Mouse (Mus musculus) cerebellum, adult 9-10 months (tissue): Measurements from ENCODE around the gene Rpl7l1.

Source experiments
- DNase-seq: peaks from one replicate; pipeline ENCODE4 v3.0.0; 2022

Rpl7l1 gene

DNA sequence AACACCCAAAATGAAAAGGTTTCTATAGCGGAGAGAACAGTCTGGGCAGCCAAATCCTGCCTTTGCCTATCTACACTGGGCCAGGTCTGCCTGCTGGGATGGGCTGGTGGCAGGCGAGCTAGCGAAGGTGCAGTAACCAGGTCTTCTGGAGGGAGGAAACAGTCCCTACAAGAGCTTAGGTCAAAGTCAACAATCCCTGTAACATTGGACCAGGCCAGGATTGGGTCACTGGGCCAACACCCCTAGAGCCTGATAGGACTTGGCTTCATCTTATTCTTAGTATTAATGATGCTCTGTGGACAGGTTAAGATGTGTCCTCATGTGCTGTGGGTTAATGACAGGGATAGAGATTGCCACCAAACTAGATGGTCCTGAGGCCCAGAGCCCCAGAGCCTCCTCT lies 48.4 kb downstream of the Rpl7l1 start:
- DNase-seq = no peak

DNA sequence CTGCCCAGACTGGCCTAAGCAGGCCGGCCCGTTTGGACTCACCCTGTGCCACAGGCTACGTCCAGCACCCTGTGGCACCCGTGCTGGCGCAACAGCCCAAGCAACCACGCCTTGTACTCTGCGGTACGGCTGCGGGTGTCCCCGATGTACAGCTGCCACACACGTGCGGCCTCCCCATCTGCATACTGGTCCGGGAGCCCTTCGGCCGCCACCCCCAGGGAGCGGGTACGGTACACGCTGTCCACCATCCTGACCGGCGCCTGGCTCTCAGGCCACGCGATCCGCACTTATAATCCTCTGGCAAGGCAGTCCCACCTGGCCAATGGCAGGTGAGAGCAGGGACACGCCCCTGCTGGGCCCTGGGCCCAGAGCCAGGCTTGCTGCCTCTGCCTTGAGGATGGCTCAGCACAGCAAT lies 53.6 kb downstream of the Rpl7l1 start, which contains the start of gene Gnmt:
Gnmt (minus strand) TSS at position 265 of the 415 bp plus-strand sequence.
- peak; percentile 92 for DNase-seq

DNA sequence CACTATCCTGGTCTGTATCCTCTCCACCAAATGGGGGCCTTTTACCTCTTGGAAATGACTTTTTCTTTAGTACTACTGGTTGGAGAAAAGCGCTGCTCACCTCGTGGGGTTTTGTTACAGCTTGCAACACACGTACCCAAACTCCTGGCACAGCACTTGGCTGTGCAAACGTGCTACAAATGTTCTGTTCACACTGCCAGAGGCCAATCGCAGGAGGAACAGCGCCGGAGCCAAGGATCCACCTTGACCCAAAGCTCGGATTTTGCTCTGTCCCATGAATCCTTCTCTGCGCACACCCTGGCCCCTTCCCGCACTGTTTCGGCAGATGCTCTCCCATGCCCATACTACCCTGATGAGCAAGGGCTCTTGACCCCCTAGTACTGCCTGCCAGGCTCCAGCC lies 54.0 kb downstream of the Rpl7l1 start:
- DNase-seq = peak; percentile 37

DNA sequence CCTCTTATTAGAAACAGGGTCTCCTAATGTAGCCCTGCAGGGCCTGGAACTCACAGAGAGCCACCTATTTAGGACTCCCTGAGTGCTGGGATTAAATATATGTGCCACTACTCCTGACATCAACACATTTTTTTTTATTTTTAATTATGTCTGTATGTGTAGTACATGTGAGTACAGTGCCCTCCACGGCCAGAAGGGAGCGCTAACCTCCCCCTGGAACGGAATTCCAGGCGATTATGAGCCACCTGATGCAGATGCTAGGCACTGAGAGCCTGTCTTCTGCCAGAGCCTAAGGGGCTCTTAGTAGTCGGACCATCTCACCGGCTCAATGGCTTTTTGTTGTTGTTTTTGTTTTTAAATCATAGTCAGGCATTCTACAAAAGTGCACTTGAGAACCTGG lies 54.5 kb downstream of the Rpl7l1 start:
- peak; percentile 63 for DNase-seq

- DNase-seq = peak; percentile 41
These were observed 55.2 kb downstream of the Rpl7l1 start for GRCm38 (mm10) chr17:46727271-46727670.

DNA sequence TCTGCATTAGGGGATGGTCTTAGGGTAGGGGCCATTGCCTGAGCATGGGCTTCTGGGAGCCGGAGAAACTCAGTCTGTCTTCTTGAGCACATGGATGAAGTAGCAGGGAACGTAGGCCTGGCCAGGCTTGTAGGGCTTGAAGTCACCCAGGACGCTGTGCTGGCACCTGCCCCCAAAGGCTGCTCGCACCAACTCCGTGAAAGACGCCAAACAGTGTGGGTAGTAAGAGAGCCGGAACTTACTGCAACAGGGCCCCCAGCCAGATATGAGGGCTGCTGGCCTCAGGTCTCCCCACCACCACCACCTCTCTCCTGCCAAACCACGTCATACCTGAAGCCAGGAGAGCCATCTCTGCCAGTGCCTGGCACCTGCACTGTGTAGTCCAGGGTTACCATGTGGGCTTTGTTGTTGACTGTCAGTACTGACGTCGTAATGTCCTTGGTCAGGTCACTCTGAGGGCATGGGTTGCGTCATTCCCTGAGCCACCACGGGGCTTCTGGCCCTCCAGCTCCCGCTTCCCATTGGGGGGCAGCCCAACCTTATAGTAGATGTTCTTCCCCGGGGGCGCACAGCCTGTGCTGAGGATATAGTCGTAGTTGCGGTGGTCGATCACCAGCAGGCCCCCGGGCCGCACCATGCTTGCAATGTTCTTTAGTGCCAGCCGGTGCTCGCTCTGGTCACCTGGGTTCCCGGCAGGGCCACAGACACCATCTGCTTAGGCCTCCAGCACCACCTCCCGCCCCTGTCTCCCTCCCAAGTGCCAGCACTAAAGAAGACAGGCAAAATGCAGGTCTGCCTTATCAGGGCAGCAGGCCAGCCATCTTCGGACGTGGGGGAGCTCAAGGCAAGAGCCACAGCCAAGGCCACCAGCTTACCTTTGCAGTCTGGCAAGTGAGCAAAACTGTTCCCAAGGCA lies 56.5 kb downstream of the Rpl7l1 start:
- peak; percentile 87 for DNase-seq

DNA sequence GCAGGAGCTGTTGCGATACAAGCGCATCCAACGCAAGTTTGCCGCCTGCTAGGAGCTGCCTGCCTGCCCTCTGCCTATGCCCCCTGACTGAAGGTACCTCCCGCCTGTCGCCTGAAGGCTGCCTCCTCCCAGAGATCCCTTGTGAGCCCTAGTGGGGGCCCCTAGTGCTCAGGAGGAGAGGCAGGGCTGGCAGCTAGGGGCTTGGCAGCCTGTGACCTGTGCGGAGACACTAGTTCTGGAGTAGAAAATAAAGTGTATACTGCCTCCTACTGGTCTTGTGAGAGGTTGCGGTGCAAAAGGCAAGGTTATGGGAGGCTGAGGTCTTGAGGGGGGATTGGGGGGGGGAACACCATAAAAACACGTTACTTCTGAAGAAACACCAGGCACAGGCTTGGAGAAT lies 57.2 kb downstream of the Rpl7l1 start:
- peak; percentile 72 for DNase-seq

- DNase-seq = peak; percentile 45
These were observed 57.9 kb downstream of the Rpl7l1 start for GRCm38 (mm10) chr17:46724477-46725084.
